Mouse (Mus musculus) midbrain, embryonic 16.5 days (tissue): ENCODE data around the gene Gcn1l1. TPM values are rescaled to one million over a fixed set of nuclear protein-coding genes. Genes with fewer than 3 reads are reported as not detected.

ENCODE experiments used
- ATAC-seq: fragments of 200-750 bp; cut with Nextera tagmentation; 2 replicates; pipeline ENCODE4 v1.8.0; 2017; ENCODE audit warnings: moderate TSS enrichment
- H3K27ac ChIP-seq: fragments of 300-500 bp; sonication (generic); 2 replicates; pipeline ENCODE4 v1.5.1; 2014; ENCODE audit warnings: mild to moderate bottlenecking, low read length, mixed read lengths
- H3K27me3 ChIP-seq: fragments of 300-500 bp; sonication (generic); 2 replicates; pipeline ENCODE4 v1.6.1; 2014; ENCODE audit warnings: low read depth, low read length, mixed read lengths; ENCODE audit not compliant: control insufficient read depth, insufficient read depth
- H3K36me3 ChIP-seq: fragments of 300-500 bp; sonication (generic); 2 replicates; pipeline ENCODE4 v1.6.1; 2014; ENCODE audit warnings: mild to moderate bottlenecking, low read length, moderate library complexity, mixed read lengths; ENCODE audit not compliant: control insufficient read depth, insufficient read depth
- H3K4me1 ChIP-seq: fragments of 300-500 bp; sonication (generic); 2 replicates; pipeline ENCODE4 v1.6.1; 2014; ENCODE audit warnings: mild to moderate bottlenecking, low read length, mixed read lengths; ENCODE audit not compliant: control insufficient read depth, insufficient read depth
- H3K4me2 ChIP-seq: fragments of 300-500 bp; sonication (generic); 2 replicates; pipeline ENCODE4 v1.6.1; 2014; ENCODE audit warnings: mild to moderate bottlenecking, low read length, mixed read lengths
- H3K4me3 ChIP-seq: fragments of 300-500 bp; sonication (generic); 2 replicates; pipeline ENCODE4 v1.5.1; 2014; ENCODE audit warnings: low read depth, mild to moderate bottlenecking, low read length, moderate library complexity, mixed read lengths
- H3K9ac ChIP-seq: fragments of 300-500 bp; sonication (generic); 2 replicates; pipeline ENCODE4 v1.6.1; 2014; ENCODE audit warnings: low read depth, low read length, mixed read lengths
- H3K9me3 ChIP-seq: fragments of 300-500 bp; sonication (generic); replicated peaks from 2 replicates; pipeline ENCODE4 v1.6.1; 2014; ENCODE audit warnings: mild to moderate bottlenecking, low read length, mixed read lengths; ENCODE audit not compliant: control insufficient read depth, poor library complexity, severe bottlenecking
- WGBS: fragments of 180-500 bp; shearing (Covaris S2); extraction: QIAGEN DNeasy Blood & Tissue Kit; methylation state at CpG from one replicate; pipeline ENCODE4 v1.1.7; 2014; 5-methylcytosine and 5-hydroxymethylcytosine counted together
- polyA plus RNA-seq: library from polyadenylated mRNA; unstranded; fragments of >200 nt; fragmentation: Nextera tagmentation; extraction: Ambion mirVana; gene quantifications from 2 replicates; pipeline ENCODE4 v1.2.1, GENCODE M21; 2015

Gene Gcn1l1
- polyA plus RNA-seq, 1 experiment from 2014 or later: 45.1 TPM

- 81% methylated on average over 15 of the region's 15 CpGs for WGBS
- no peak for ATAC-seq
- Histone ChIP-seq H3K9ac (no peak overlapping the region), H3K36me3 (no peaks in the 10 kb centered on the region), H3K4me1 (peaks cover 5% of the 10 kb centered on the region; the same call in 1 of the 2 replicates), H3K27me3 (no peaks in the 10 kb centered on the region), H3K4me3 (no peak overlapping the region), H3K27ac (no peak overlapping the region), H3K9me3 (no peaks in the 10 kb centered on the region), H3K4me2 (no peak overlapping the region)
Observed at GRCm38 (mm10) chr5:115522981-115523499, 42.0 kb upstream of the Gcn1l1 start.

- no peaks in the 10 kb centered on the region for H3K9me3 ChIP-seq
- H3K36me3 ChIP-seq: no peaks in the 10 kb centered on the region
- no peaks in the 10 kb centered on the region for H3K27me3 ChIP-seq
- H3K4me3 ChIP-seq: no peak overlapping the region
- peaks cover 5% of the 10 kb centered on the region; the same call in 1 of the 2 replicates for H3K4me1 ChIP-seq
- no peak for ATAC-seq
- H3K9ac ChIP-seq: 0 out of 2 replicates have a peak overlapping the region, but pooled peaks have one; percentile 28
- WGBS: 7% methylated on average over 15 of the region's 15 CpGs
- H3K27ac ChIP-seq: no peak overlapping the region
- H3K4me2 ChIP-seq: no peak overlapping the region
Observed at GRCm38 (mm10) chr5:115523971-115524370, 41.1 kb upstream of the Gcn1l1 start.

GRCm38 (mm10) chr5:115524471-115524870 is 40.6 kb upstream of the Gcn1l1 start:
- H3K27me3 ChIP-seq: no peaks in the 10 kb centered on the region
- no peak overlapping the region for H3K4me3 ChIP-seq
- H3K9ac ChIP-seq: 0 out of 2 replicates have a peak overlapping the region, but pooled peaks have one; percentile 28
- H3K9me3 ChIP-seq: no peaks in the 10 kb centered on the region
- ATAC-seq: no peak; the same call in 1 of the 2 replicates
- H3K36me3 ChIP-seq: no peaks in the 10 kb centered on the region
- 58% methylated on average over 12 of the region's 12 CpGs for WGBS
- no peak overlapping the region for H3K27ac ChIP-seq
- H3K4me1 ChIP-seq: peaks cover 5% of the 10 kb centered on the region; the same call in 1 of the 2 replicates
- H3K4me2 ChIP-seq: no peak overlapping the region

GRCm38 (mm10) chr5:115525416-115525815 is 39.6 kb upstream of the Gcn1l1 start:
- ATAC-seq: no peak
- H3K27ac ChIP-seq: no peak overlapping the region
- WGBS: 92% methylated on average over 4 of the region's 4 CpGs

GRCm38 (mm10) chr5:115525943-115526342 is 39.1 kb upstream of the Gcn1l1 start:
- no peak overlapping the region for H3K27ac ChIP-seq
- no peaks in the 10 kb centered on the region for H3K36me3 ChIP-seq
- H3K4me2 ChIP-seq: no peak overlapping the region
- no peak for ATAC-seq
- H3K9me3 ChIP-seq: no peaks in the 10 kb centered on the region
- H3K4me1 ChIP-seq: peaks cover 5% of the 10 kb centered on the region
- H3K27me3 ChIP-seq: no peaks in the 10 kb centered on the region
- 77% methylated on average over 9 of the region's 9 CpGs for WGBS
- no peak overlapping the region for H3K9ac ChIP-seq
- no peak overlapping the region for H3K4me3 ChIP-seq

More at GRCm38 (mm10) chr5:115525416-115525815, 39.6 kb upstream of the Gcn1l1 start:
- H3K27me3 ChIP-seq: no peaks in the 10 kb centered on the region
- no peak overlapping the region for H3K4me3 ChIP-seq
- H3K9ac ChIP-seq: no peak overlapping the region
- H3K9me3 ChIP-seq: no peaks in the 10 kb centered on the region
- peaks cover 5% of the 10 kb centered on the region; the same call in 1 of the 2 replicates for H3K4me1 ChIP-seq
- no peak overlapping the region for H3K4me2 ChIP-seq
- no peaks in the 10 kb centered on the region for H3K36me3 ChIP-seq

GRCm38 (mm10) chr5:115526456-115527202 is 38.4 kb upstream of the Gcn1l1 start:
- Histone ChIP-seq H3K27ac (no peak overlapping the region), H3K4me1 (peaks cover 11% of the 10 kb centered on the region), H3K4me2 (no peak overlapping the region), H3K36me3 (no peaks in the 10 kb centered on the region), H3K4me3 (no peak overlapping the region), H3K27me3 (no peaks in the 10 kb centered on the region), H3K9ac (no peak overlapping the region), H3K9me3 (no peaks in the 10 kb centered on the region)
- no peak for ATAC-seq
- 86% methylated on average over 17 of the region's 17 CpGs for WGBS

- no peak overlapping the region for H3K4me3 ChIP-seq
Observed at GRCm38 (mm10) chr5:115528128-115528527, 36.9 kb upstream of the Gcn1l1 start.

GRCm38 (mm10) chr5:115529364-115529741 is 35.7 kb upstream of the Gcn1l1 start:
- no peak for ATAC-seq
- no peak overlapping the region for H3K4me2 ChIP-seq
- H3K9ac ChIP-seq: no peak overlapping the region
- H3K36me3 ChIP-seq: no peaks in the 10 kb centered on the region
- 87% methylated on average over 8 of the region's 8 CpGs for WGBS
- no peak overlapping the region for H3K4me3 ChIP-seq
- no peaks in the 10 kb centered on the region for H3K27me3 ChIP-seq
- peaks cover 7% of the 10 kb centered on the region for H3K4me1 ChIP-seq
- H3K27ac ChIP-seq: no peak overlapping the region; the same call in 1 of the 2 replicates
- no peaks in the 10 kb centered on the region for H3K9me3 ChIP-seq

More at GRCm38 (mm10) chr5:115528128-115528527, 36.9 kb upstream of the Gcn1l1 start:
- Histone ChIP-seq H3K27ac (no peak overlapping the region), H3K4me1 (peaks cover 11% of the 10 kb centered on the region), H3K4me2 (no peak overlapping the region), H3K9me3 (no peaks in the 10 kb centered on the region), H3K9ac (no peak overlapping the region), H3K36me3 (no peaks in the 10 kb centered on the region), H3K27me3 (no peaks in the 10 kb centered on the region)
- 91% methylated on average over 5 of the region's 5 CpGs for WGBS
- ATAC-seq: no peak

GRCm38 (mm10) chr5:115529742-115530446 is 35.2 kb upstream of the Gcn1l1 start:
- no peak overlapping the region for H3K27ac ChIP-seq
- H3K4me2 ChIP-seq: no peak overlapping the region
- no peak overlapping the region for H3K9ac ChIP-seq
- H3K4me1 ChIP-seq: peaks cover 10% of the 10 kb centered on the region
- H3K9me3 ChIP-seq: no peaks in the 10 kb centered on the region
- no peak overlapping the region for H3K4me3 ChIP-seq
- H3K36me3 ChIP-seq: no peaks in the 10 kb centered on the region
- no peaks in the 10 kb centered on the region for H3K27me3 ChIP-seq
- WGBS: 79% methylated on average over 7 of the region's 7 CpGs
- ATAC-seq: no peak
